Mouse (Mus musculus): Measurements from ENCODE around the gene Cep350. TPM values are rescaled to one million over a fixed set of nuclear protein-coding genes. Genes with fewer than 3 reads are reported as not detected.
A peak's percentile ranks its signal among the peaks of the same experiment; 100 is the strongest.

Cep350 gene
- polyA plus RNA-seq, 1 experiment from 2014 or later = 9.3 TPM

DNA sequence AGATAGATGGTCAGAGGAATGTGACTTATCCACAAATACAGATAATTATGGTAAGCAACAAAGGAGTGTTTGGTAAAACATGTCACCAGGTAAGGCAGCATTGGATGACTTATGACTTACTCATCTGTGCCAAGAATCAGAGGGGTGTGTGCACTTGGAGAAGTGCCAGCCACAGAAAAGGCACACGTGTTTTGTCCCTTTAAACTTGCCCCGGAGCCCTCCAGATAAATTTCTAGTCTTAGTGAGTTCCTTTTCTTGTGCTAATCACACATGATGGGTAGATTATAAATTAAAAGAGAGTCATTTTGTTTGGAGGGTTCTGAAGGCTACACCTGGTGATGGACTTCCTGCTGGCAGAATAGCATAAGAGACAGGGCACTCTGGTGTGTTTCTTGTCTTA is 156.9 kb downstream of the Cep350 start:
- no peaks in the 10 kb centered on the region for H3K36me3 ChIP-seq (ENCODE audit: insufficient read depth, low read length)
- H3K4me1 ChIP-seq (ENCODE audit: insufficient read depth, low read depth, low read length) = peaks cover 9% of the 10 kb centered on the region
- no peak overlapping the region for H3K9ac ChIP-seq (replicated peaks; ENCODE audit: low read depth)
- DNase-seq (ENCODE audit: low spot score) = no peak
- H3K27me3 ChIP-seq (replicated peaks; ENCODE audit: insufficient read depth, low read length) = no peaks in the 10 kb centered on the region
- WGBS = 38% methylated on average over 2 of the region's 2 CpGs
- ATAC-seq = no peak
- no peak overlapping the region for H3K27ac ChIP-seq (ENCODE audit: low read length)
- no peak overlapping the region for H3K4me3 ChIP-seq (ENCODE audit: low read depth, low read length)
- no peak for TF ChIP-seq EP300 (IDR thresholded peaks at IDR 0.05)
- no peak for TF ChIP-seq CTCF (IDR thresholded peaks at IDR 0.05)
- H3K9me3 ChIP-seq (ENCODE audit: low read length) = no peaks in the 10 kb centered on the region
- no peak overlapping the region for H3K4me2 ChIP-seq (replicated peaks; ENCODE audit: low read depth, low read length)

DNA sequence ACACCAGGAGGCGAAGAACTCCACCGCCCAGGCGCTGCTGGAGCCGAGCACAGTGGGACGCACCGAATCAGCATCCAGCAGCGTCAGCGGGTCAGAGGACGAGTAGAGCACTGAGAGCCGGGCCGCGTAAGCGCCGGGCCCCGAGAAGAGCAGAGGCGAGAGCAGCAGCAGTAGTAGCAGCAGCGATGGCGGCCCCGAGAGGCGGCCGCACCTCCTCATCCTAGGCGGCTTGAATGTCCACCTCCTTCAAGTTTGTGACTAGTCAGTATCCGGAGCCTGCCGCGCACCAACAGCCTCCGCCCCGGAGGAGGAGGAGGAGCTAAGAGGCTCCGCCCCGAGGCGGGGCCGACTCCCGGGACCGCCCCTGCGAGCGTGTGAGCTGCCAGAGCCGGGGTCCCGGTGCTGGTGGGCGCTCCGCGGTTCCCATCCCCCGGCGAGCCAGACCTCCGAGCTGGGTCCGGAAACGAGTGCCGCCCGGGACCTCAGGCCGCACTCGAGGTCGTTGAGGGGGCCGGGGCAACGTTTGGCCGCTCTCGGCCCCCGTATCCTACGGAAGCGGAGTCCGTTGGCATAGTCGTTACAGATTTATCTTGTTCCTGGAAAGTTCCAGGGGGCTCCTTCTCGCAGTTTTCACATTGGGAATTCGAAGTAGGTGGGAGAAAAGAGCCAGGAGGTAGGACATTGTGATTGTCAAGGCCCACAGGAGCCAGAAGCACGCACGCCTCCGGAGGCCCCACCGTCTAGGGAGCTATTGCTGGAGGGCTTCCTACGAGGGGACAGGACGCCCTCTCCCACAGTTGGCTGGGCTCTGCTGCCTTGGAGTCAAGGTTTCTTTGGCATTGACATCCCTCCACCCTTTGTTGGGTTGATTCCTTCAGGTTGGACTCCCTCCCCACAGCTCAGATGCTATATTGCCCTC is 160.2 kb downstream of the Cep350 start, which contains the start of gene Qsox1:
TSS of gene Qsox1 (minus strand) at position 309 of the 919 bp plus-strand sequence.
- WGBS = under 1% methylated on average over 59 of the region's 67 CpGs
- Histone ChIP-seq H3K4me3 (ENCODE audit: low read depth, low read length) (peak within 1 kb of the TSS; percentile 90), H3K4me1 (ENCODE audit: insufficient read depth, low read depth, low read length) (peaks cover 18% of the 10 kb centered on the region), H3K9ac (replicated peaks; ENCODE audit: low read depth) (peak within 1 kb of the TSS; percentile 74), H3K9me3 (ENCODE audit: low read length) (no peaks in the 10 kb centered on the region), H3K27me3 (replicated peaks; ENCODE audit: insufficient read depth, low read length) (no peaks in the 10 kb centered on the region), H3K36me3 (ENCODE audit: insufficient read depth, low read length) (no peaks in the 10 kb centered on the region), H3K4me2 (replicated peaks; ENCODE audit: low read depth, low read length) (peak within 1 kb of the TSS; percentile 85), H3K27ac (ENCODE audit: low read length) (peak within 1 kb of the TSS; percentile 72)
- DNase-seq (ENCODE audit: low spot score) = peak; percentile 92
- peak; percentile 92 for ATAC-seq
- TF ChIP-seq EP300 (IDR thresholded peaks at IDR 0.05) = no peak
- TF ChIP-seq CTCF (IDR thresholded peaks at IDR 0.05) = no peak

DNA sequence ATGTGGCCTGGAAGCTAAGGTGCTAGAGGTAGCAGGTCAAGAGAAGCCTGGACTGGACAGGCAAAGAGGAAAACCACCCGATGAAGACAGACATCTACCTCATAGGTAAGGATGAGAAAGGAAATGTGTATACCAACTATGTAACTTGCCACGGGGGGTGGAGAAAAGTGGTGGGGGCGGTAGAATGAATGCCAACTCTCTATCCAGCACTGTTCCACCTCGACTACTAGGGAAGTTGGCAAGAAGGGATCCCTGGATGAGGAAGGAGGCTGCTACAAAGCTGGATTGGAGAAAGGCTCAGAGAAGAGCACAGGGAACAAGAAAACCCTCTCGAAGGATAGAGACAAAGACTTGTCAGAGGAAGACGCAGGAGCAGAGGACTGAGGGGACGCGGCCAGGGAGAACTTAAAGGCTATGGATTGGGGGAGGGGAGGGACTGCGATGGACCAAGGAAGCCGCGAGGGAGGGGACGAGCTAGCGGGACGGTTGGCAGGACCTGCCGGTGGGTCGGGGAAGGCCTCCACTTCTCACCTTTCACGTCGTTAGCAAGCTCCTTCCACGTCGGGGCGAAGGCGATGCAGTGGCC is 161.0 kb downstream of the Cep350 start:
- ATAC-seq (peak; percentile 8; the same call in 1 of the 2 replicates), DNase-seq (ENCODE audit: low spot score) (peak; percentile 50)
- Histone ChIP-seq H3K4me2 (replicated peaks; ENCODE audit: low read depth, low read length) (peak overlapping the region; percentile 85), H3K27me3 (replicated peaks; ENCODE audit: insufficient read depth, low read length) (no peaks in the 10 kb centered on the region), H3K4me3 (ENCODE audit: low read depth, low read length) (peak overlapping the region; percentile 90), H3K36me3 (ENCODE audit: insufficient read depth, low read length) (no peaks in the 10 kb centered on the region), H3K4me1 (ENCODE audit: insufficient read depth, low read depth, low read length) (peaks cover 18% of the 10 kb centered on the region), H3K9ac (replicated peaks; ENCODE audit: low read depth) (peak overlapping the region; percentile 74), H3K9me3 (ENCODE audit: low read length) (no peaks in the 10 kb centered on the region), H3K27ac (ENCODE audit: low read length) (peak overlapping the region; percentile 72)
- WGBS = 4% methylated on average over 16 of the region's 22 CpGs
- TF ChIP-seq EP300 (IDR thresholded peaks at IDR 0.05) = no peak
- TF ChIP-seq CTCF (IDR thresholded peaks at IDR 0.05) = no peak

DNA sequence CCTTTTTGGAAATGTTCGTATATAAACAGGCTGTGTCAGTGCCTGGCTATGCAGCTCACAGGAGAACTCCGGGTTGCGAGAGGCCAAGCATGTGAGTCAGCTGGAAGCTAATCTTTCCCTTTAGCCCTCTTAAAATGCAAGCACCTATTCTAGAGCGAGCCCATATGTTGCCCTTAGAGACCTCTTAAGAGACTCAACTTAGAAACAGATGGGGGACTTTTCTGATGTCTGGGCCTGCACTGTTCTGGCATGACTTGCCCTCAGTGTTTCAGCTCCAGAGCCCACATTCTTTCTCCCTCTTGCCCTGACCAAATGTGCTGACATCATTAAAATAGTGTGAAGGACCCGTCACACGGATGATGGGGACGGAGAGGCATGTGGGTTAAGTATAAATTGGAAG is 162.4 kb downstream of the Cep350 start:
- no peaks in the 10 kb centered on the region for H3K27me3 ChIP-seq (replicated peaks; ENCODE audit: insufficient read depth, low read length)
- WGBS = 34% methylated on average over 7 of the region's 7 CpGs
- TF ChIP-seq EP300 (IDR thresholded peaks at IDR 0.05) = no peak
- no peak for TF ChIP-seq CTCF (IDR thresholded peaks at IDR 0.05)
- no peaks in the 10 kb centered on the region for H3K9me3 ChIP-seq (ENCODE audit: low read length)
- H3K36me3 ChIP-seq (ENCODE audit: insufficient read depth, low read length) = no peaks in the 10 kb centered on the region
- no peak overlapping the region for H3K9ac ChIP-seq (replicated peaks; ENCODE audit: low read depth)
- H3K4me2 ChIP-seq (replicated peaks; ENCODE audit: low read depth, low read length) = peak overlapping the region; percentile 38
- ATAC-seq = peak; percentile 42
- peak; percentile 68 for DNase-seq (ENCODE audit: low spot score)
- peak overlapping the region; percentile 76 for H3K27ac ChIP-seq (ENCODE audit: low read length)
- H3K4me3 ChIP-seq (ENCODE audit: low read depth, low read length) = 0 out of 2 replicates have a peak overlapping the region, but pooled peaks have one; percentile 0
- H3K4me1 ChIP-seq (ENCODE audit: insufficient read depth, low read depth, low read length) = peaks cover 18% of the 10 kb centered on the region

DNA sequence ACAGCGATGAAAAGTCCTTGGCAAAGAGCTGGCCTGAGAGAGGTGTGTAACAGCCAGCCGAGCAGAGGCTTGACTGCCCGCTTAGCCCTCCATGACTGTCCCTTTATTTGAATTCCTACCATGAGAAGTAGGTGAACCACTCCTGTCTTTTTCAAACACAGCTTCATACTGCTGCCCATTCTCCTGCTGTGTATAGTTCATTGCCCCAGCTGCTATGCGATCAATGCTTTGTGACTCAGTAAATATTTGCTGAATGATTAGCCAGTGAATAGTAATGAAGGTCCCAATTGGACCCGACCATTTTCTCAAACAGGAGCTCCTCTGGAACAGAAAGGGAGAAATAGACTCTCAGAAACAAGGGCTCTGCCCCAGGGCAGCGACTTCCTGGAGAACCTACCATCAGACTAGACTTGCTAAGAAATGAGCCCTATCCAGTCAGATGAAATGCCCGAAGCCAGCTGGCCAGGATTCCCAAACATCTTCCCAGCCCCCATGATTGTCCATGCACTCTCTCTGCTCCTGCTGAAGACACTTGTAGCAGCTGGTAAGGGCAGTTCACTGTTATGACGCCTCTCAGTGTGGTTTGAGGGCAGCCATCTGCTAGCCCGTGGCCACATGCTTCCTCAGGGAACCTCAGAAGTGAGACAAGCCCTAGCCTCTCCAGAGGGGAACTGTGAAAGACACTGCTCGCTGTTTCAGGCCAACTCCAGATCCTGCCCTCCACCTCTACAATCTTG is 163.2 kb downstream of the Cep350 start:
- Histone ChIP-seq H3K9me3 (ENCODE audit: low read length) (no peaks in the 10 kb centered on the region), H3K4me2 (replicated peaks; ENCODE audit: low read depth, low read length) (peak overlapping the region; percentile 38), H3K4me3 (ENCODE audit: low read depth, low read length) (0 out of 2 replicates have a peak overlapping the region, but pooled peaks have one; percentile 0), H3K36me3 (ENCODE audit: insufficient read depth, low read length) (no peaks in the 10 kb centered on the region), H3K27ac (ENCODE audit: low read length) (peak overlapping the region; percentile 76), H3K4me1 (ENCODE audit: insufficient read depth, low read depth, low read length) (peaks cover 18% of the 10 kb centered on the region), H3K9ac (replicated peaks; ENCODE audit: low read depth) (no peak overlapping the region), H3K27me3 (replicated peaks; ENCODE audit: insufficient read depth, low read length) (no peaks in the 10 kb centered on the region)
- peak; percentile 90 for DNase-seq (ENCODE audit: low spot score)
- peak; percentile 79 for ATAC-seq
- TF ChIP-seq CTCF (IDR thresholded peaks at IDR 0.05) = no peak
- peak; percentile 37; the same call in 1 of the 2 replicates for TF ChIP-seq EP300 (IDR thresholded peaks at IDR 0.05)
- WGBS = 31% methylated on average over 10 of the region's 10 CpGs

Measured in lung, postnatal 0 days (tissue).